Mouse (Mus musculus): ENCODE results near the gene Spata9. TPM values are rescaled to one million over a fixed set of nuclear protein-coding genes. Genes with fewer than 3 reads are reported as not detected.

Spata9 gene
- polyA plus RNA-seq, 1 experiment from 2014 or later: 2.1 TPM

GRCm38 (mm10) chr13:75943189-75944043 lies 23.5 kb upstream of the Spata9 start, which contains the start of gene Rhobtb3:
Gene Rhobtb3 (minus strand): TSS chr13:75943925.
- Histone ChIP-seq H3K27ac (replicated peaks) (peak within 1 kb of the TSS; percentile 99), H3K9ac (peak within 1 kb of the TSS; percentile 92), H3K9me3 (no peaks in the 10 kb centered on the region), H3K36me3 (peaks cover 7% of the 10 kb centered on the region), H3K27me3 (no peaks in the 10 kb centered on the region), H3K4me1 (replicated peaks) (peaks cover 29% of the 10 kb centered on the region), H3K4me2 (peak within 1 kb of the TSS; percentile 72), H3K4me3 (peak within 1 kb of the TSS; percentile 70)
- peak; percentile 91 for ATAC-seq (ENCODE audit: low read depth)
- under 1% methylated on average over 105 of the region's 110 CpGs for WGBS

DNA sequence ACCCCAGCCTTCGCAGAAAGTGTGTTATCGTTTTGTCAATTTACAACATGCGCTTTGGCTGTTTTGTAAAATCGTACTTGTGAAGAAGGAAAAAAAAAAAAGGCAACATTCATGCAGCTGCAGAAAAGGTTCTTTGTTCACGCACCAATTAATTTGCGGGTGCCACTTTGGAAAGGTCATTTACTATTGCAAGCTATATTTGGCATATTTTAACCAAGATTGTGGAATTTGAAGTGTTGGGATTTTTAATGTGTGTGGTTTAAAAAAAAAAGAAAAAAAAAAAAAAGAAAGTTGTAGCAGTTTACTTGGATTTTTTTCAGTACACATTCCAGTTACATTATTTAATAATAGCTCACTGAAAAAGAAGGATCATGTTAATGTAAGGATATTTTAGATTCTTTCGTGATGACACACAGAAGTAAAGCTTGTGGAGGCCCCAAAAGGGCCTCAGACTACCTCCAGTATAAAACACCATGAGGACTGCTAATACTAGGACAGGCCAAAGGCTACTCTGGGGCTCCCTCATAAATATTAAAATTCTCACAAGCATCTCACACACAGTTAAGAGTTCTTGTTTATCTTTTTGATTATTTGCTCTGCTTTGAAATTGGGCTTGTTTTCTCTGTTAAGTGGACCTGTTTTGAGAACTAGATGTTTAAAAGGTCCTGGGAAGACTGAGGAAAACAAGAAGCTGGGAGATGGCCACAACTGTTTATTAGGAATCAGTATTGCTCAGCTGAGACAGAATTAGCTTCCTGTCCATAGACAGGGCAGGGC lies 22.7 kb upstream of the Spata9 start:
- no peak for ATAC-seq (ENCODE audit: low read depth)
- WGBS: 2% methylated on average over 7 of the region's 7 CpGs
- Histone ChIP-seq H3K9ac (peak overlapping the region; percentile 92), H3K9me3 (no peaks in the 10 kb centered on the region), H3K27me3 (no peaks in the 10 kb centered on the region), H3K4me3 (peak overlapping the region; percentile 70), H3K4me2 (peak overlapping the region; percentile 72), H3K27ac (replicated peaks) (peak overlapping the region; percentile 99), H3K4me1 (replicated peaks) (peaks cover 29% of the 10 kb centered on the region), H3K36me3 (no peaks in the 10 kb centered on the region)

DNA sequence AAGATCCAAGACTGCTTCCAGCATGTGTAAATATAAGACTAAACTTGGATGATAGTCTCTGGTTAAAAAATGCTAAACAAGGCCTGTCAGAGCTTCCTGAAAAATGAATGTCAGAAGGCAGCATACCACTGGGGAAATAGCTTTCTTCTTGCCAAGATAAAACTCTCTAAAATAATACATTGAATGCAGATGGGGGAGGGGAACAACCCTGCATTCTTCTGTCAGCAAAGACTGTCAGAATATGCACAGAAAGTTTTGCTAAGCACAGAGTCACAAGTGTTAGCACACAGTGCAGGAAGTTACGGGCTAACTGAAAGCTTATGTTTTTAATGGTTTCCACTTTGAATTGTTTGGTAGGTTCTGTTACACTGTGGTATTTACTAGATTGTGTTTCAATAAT lies 16.7 kb upstream of the Spata9 start:
- ATAC-seq (ENCODE audit: low read depth): no peak
- 86% methylated on average over 1 of the region's 1 CpGs for WGBS
- Histone ChIP-seq H3K27me3 (no peaks in the 10 kb centered on the region), H3K4me1 (replicated peaks) (no peaks in the 10 kb centered on the region), H3K36me3 (no peaks in the 10 kb centered on the region), H3K9ac (no peak overlapping the region), H3K9me3 (no peaks in the 10 kb centered on the region), H3K27ac (replicated peaks) (no peak overlapping the region), H3K4me2 (no peak overlapping the region), H3K4me3 (no peak overlapping the region)

DNA sequence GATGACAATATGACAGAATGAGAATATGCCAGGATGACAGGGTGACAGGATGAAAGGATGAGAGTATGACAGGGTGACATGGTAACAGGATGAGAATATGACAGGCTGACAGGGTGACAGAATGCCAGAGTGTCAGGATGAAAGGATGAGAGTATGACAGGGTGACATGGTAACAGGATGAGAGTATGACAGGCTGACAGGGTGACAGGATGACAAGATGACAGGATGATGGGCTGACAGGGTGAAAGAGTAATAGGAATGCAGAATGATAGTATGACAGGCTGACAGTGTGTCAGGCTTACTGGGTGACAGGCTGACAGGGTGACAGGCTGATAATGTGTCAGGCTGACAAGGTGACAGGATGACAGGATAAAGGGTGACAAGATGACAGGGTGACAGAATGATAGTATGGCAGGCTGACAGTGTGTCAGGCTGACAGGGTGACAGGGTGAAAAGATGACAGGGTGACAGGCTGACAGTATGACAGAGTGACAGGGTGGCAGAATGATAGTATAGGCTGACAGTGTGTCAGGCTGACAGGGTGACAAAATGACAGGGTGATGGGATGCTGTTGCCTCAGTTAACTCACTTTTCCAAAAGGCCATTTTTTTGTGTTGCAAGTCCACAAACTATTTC lies 11.5 kb upstream of the Spata9 start:
- H3K9me3 ChIP-seq: no peaks in the 10 kb centered on the region
- H3K4me3 ChIP-seq: no peak overlapping the region
- no peak for ATAC-seq (ENCODE audit: low read depth)
- H3K27ac ChIP-seq (replicated peaks): no peak overlapping the region
- no peak overlapping the region for H3K9ac ChIP-seq
- no peaks in the 10 kb centered on the region for H3K27me3 ChIP-seq
- H3K4me2 ChIP-seq: no peak overlapping the region
- no peaks in the 10 kb centered on the region for H3K36me3 ChIP-seq
- no peaks in the 10 kb centered on the region for H3K4me1 ChIP-seq (replicated peaks)

GRCm38 (mm10) chr13:75974481-75974880 lies 7.5 kb downstream of the Spata9 start:
- Histone ChIP-seq H3K27me3 (no peaks in the 10 kb centered on the region), H3K4me3 (no peak overlapping the region), H3K27ac (replicated peaks) (no peak overlapping the region), H3K4me2 (no peak overlapping the region), H3K4me1 (replicated peaks) (no peaks in the 10 kb centered on the region), H3K36me3 (no peaks in the 10 kb centered on the region), H3K9me3 (no peaks in the 10 kb centered on the region), H3K9ac (no peak overlapping the region)
- WGBS: 86% methylated on average over 2 of the region's 2 CpGs
- no peak for ATAC-seq (ENCODE audit: low read depth)

GRCm38 (mm10) chr13:75975629-75976028 lies 8.7 kb downstream of the Spata9 start:
- Histone ChIP-seq H3K4me1 (replicated peaks) (no peaks in the 10 kb centered on the region), H3K27ac (replicated peaks) (no peak overlapping the region), H3K9me3 (no peaks in the 10 kb centered on the region), H3K4me2 (no peak overlapping the region), H3K36me3 (no peaks in the 10 kb centered on the region), H3K27me3 (no peaks in the 10 kb centered on the region), H3K4me3 (no peak overlapping the region), H3K9ac (no peak overlapping the region)
- no peak for ATAC-seq (ENCODE audit: low read depth)
- WGBS: 71% methylated on average over 1 of the region's 1 CpGs

- Histone ChIP-seq H3K4me3 (no peak overlapping the region), H3K27ac (replicated peaks) (no peak overlapping the region), H3K9me3 (no peaks in the 10 kb centered on the region), H3K4me2 (no peak overlapping the region), H3K9ac (no peak overlapping the region), H3K36me3 (no peaks in the 10 kb centered on the region), H3K4me1 (replicated peaks) (no peaks in the 10 kb centered on the region), H3K27me3 (no peaks in the 10 kb centered on the region)
- no peak for ATAC-seq (ENCODE audit: low read depth)
- 91% methylated on average over 2 of the region's 2 CpGs for WGBS
These were observed 9.3 kb downstream of the Spata9 start for GRCm38 (mm10) chr13:75976218-75976617.

GRCm38 (mm10) chr13:75976649-75977048 lies 9.7 kb downstream of the Spata9 start:
- WGBS: 89% methylated on average over 2 of the region's 2 CpGs
- Histone ChIP-seq H3K4me2 (no peak overlapping the region), H3K36me3 (no peaks in the 10 kb centered on the region), H3K9ac (no peak overlapping the region), H3K27ac (replicated peaks) (no peak overlapping the region), H3K4me3 (no peak overlapping the region), H3K4me1 (replicated peaks) (no peaks in the 10 kb centered on the region), H3K27me3 (no peaks in the 10 kb centered on the region), H3K9me3 (no peaks in the 10 kb centered on the region)
- ATAC-seq (ENCODE audit: low read depth): no peak

DNA sequence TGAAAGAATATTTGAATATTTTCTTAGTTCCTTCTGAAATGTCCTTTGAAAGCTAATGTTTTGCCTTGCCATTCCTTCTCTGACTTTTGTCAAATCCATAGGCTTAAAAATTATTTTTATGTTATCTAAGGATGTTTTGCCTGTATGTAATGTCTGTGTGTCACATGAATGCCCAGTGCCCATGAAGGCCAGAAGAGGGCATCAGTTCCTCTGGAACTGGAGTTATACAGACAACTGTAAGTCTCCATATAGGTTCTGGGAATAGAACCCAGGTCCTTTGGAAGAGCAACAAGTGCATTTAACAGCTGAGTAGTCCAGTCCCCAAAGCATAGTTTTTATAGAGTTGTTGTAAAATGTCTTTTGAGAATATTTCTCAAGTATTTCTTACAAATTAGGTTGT lies 15.0 kb downstream of the Spata9 start:
- Histone ChIP-seq H3K27ac (replicated peaks) (no peak overlapping the region), H3K4me3 (no peak overlapping the region), H3K4me2 (no peak overlapping the region), H3K27me3 (no peaks in the 10 kb centered on the region), H3K9ac (no peak overlapping the region), H3K4me1 (replicated peaks) (no peaks in the 10 kb centered on the region), H3K9me3 (0 out of 2 replicates have a peak, but pooled peaks cover 2% of the 10 kb centered on the region), H3K36me3 (no peaks in the 10 kb centered on the region)
- no peak for ATAC-seq (ENCODE audit: low read depth)

GRCm38 (mm10) chr13:75988096-75988495 lies 21.1 kb downstream of the Spata9 start:
- no peaks in the 10 kb centered on the region for H3K36me3 ChIP-seq
- no peaks in the 10 kb centered on the region for H3K9me3 ChIP-seq
- no peak overlapping the region for H3K4me3 ChIP-seq
- H3K27ac ChIP-seq (replicated peaks): no peak overlapping the region
- no peak for ATAC-seq (ENCODE audit: low read depth)
- H3K4me1 ChIP-seq (replicated peaks): peaks cover 15% of the 10 kb centered on the region
- H3K4me2 ChIP-seq: no peak overlapping the region
- no peaks in the 10 kb centered on the region for H3K27me3 ChIP-seq
- WGBS: 88% methylated on average over 1 of the region's 1 CpGs
- no peak overlapping the region for H3K9ac ChIP-seq

GRCm38 (mm10) chr13:75992169-75993028 lies 25.4 kb downstream of the Spata9 start:
- 0 out of 2 replicates have a peak, but pooled peaks cover 5% of the 10 kb centered on the region for H3K9me3 ChIP-seq
- peaks cover 15% of the 10 kb centered on the region for H3K4me1 ChIP-seq (replicated peaks)
- peak; percentile 92 for ATAC-seq (ENCODE audit: low read depth)
- H3K27ac ChIP-seq (replicated peaks): peak overlapping the region; percentile 47; the same call in 1 of the 2 replicates
- H3K4me3 ChIP-seq: no peak overlapping the region
- H3K9ac ChIP-seq: no peak overlapping the region
- 30% methylated on average over 9 of the region's 9 CpGs for WGBS
- no peak overlapping the region for H3K4me2 ChIP-seq
- no peaks in the 10 kb centered on the region for H3K27me3 ChIP-seq
- H3K36me3 ChIP-seq: no peaks in the 10 kb centered on the region
